Mouse (Mus musculus) bone marrow, adult 2 months (tissue): ENCODE measurements at regions not wholly inside any gene's neighbourhood (a gene's known extent, or its start where the extent isn't known, plus 50 kb on each side); places are given as distances from the start of the nearest gene placed in this dataset.

Source experiments
- H3K27ac ChIP-seq: fragments of 200-500 bp; 2 replicates; pipeline ENCODE4 v1.5.1; 2012; ENCODE audit warnings: low read depth, mild to moderate bottlenecking, control low read depth, inconsistent platforms, low read length; ENCODE audit not compliant: control insufficient read depth, poor library complexity, insufficient read depth
- H3K4me1 ChIP-seq: fragments of 200-500 bp; 2 replicates; pipeline ENCODE4 v1.6.1; 2011; ENCODE audit warnings: low read length; ENCODE audit not compliant: control insufficient read depth, insufficient read depth
- H3K4me3 ChIP-seq: fragments of 200-500 bp; replicated peaks from 2 replicates; pipeline ENCODE3; 2011; ENCODE audit warnings: mild to moderate bottlenecking, low read depth, low read length, control low read depth; ENCODE audit not compliant: control insufficient read depth
- CTCF ChIP-seq: fragments of 200-500 bp; IDR thresholded peaks from 2 replicates; pipeline ENCODE4 v1.5.1; 2011; ENCODE audit warnings: low read length, control low read depth; ENCODE audit not compliant: control insufficient read depth, insufficient read depth
- POLR2A ChIP-seq: fragments of 200-500 bp; IDR thresholded peaks from 2 replicates; pipeline ENCODE4 v1.6.1; 2011; ENCODE audit warnings: low read depth, mild to moderate bottlenecking, control low read depth, low read length, borderline replicate concordance; ENCODE audit not compliant: control insufficient read depth
- WGBS: fragments of 180-500 bp; shearing (Covaris S2); methylation state at CpG from one replicate; pipeline ENCODE4 v1.1.7; 2018; 5-methylcytosine and 5-hydroxymethylcytosine counted together

GRCm38 (mm10) chr2:106504933-106505420 is 188.1 kb upstream of the Mpped2 start:
- no peak overlapping the region for H3K4me3 ChIP-seq
- H3K4me1 ChIP-seq, result no peaks in the 10 kb centered on the region
- 72% methylated on average over 1 of the region's 1 CpGs for WGBS
- no peak overlapping the region for H3K27ac ChIP-seq
- TF ChIP-seq CTCF, result no peak
- no peak for TF ChIP-seq POLR2A

- TF ChIP-seq CTCF, result no peak
- TF ChIP-seq POLR2A, result no peak
- no peaks in the 10 kb centered on the region for H3K4me1 ChIP-seq
Measured at GRCm38 (mm10) chr2:106511889-106512288, 181.2 kb upstream of the Mpped2 start.

GRCm38 (mm10) chr2:106512338-106513024 is 180.6 kb upstream of the Mpped2 start:
- Histone ChIP-seq H3K27ac (no peak overlapping the region), H3K4me3 (no peak overlapping the region), H3K4me1 (no peaks in the 10 kb centered on the region)
- 64% methylated on average over 14 of the region's 14 CpGs for WGBS
- TF ChIP-seq POLR2A (no peak), CTCF (no peak)

More at GRCm38 (mm10) chr2:106511889-106512288, 181.2 kb upstream of the Mpped2 start:
- Histone ChIP-seq H3K4me3 (no peak overlapping the region), H3K27ac (no peak overlapping the region)
- WGBS, result 68% methylated on average over 9 of the region's 9 CpGs

GRCm38 (mm10) chr2:106513025-106513386 is 180.1 kb upstream of the Mpped2 start:
- WGBS, result 64% methylated on average over 5 of the region's 5 CpGs
- TF ChIP-seq CTCF, result no peak
- no peak for TF ChIP-seq POLR2A
- H3K4me3 ChIP-seq, result no peak overlapping the region
- H3K4me1 ChIP-seq, result no peaks in the 10 kb centered on the region
- no peak overlapping the region for H3K27ac ChIP-seq

- H3K4me1 ChIP-seq, result no peaks in the 10 kb centered on the region
- no peak for TF ChIP-seq CTCF
- H3K4me3 ChIP-seq, result no peak overlapping the region
- 76% methylated on average over 5 of the region's 5 CpGs for WGBS
- H3K27ac ChIP-seq, result no peak overlapping the region
Measured at GRCm38 (mm10) chr2:106517224-106517623, 175.8 kb upstream of the Mpped2 start.

- H3K4me1 ChIP-seq, result no peaks in the 10 kb centered on the region
- no peak overlapping the region for H3K27ac ChIP-seq
- no peak overlapping the region for H3K4me3 ChIP-seq
- TF ChIP-seq CTCF, result no peak
- no peak for TF ChIP-seq POLR2A
- WGBS, result 86% methylated on average over 3 of the region's 3 CpGs
Measured at GRCm38 (mm10) chr2:106522961-106523360, 170.1 kb upstream of the Mpped2 start.

- Histone ChIP-seq H3K27ac (no peak overlapping the region), H3K4me3 (no peak overlapping the region), H3K4me1 (no peaks in the 10 kb centered on the region)
- WGBS, result 51% methylated on average over 2 of the region's 2 CpGs
- TF ChIP-seq CTCF, result no peak
- no peak for TF ChIP-seq POLR2A
Measured at GRCm38 (mm10) chr2:106527008-106527407, 166.1 kb upstream of the Mpped2 start.

- Histone ChIP-seq H3K4me3 (no peak overlapping the region), H3K4me1 (no peaks in the 10 kb centered on the region), H3K27ac (no peak overlapping the region)
- TF ChIP-seq POLR2A, result no peak
- no peak for TF ChIP-seq CTCF
- WGBS, result 71% methylated on average over 5 of the region's 5 CpGs
Measured at GRCm38 (mm10) chr2:106529247-106529646, 163.8 kb upstream of the Mpped2 start.

GRCm38 (mm10) chr2:106529746-106530145 is 163.3 kb upstream of the Mpped2 start:
- H3K4me3 ChIP-seq, result no peak overlapping the region
- H3K4me1 ChIP-seq, result no peaks in the 10 kb centered on the region
- TF ChIP-seq CTCF (no peak), POLR2A (no peak)
- WGBS, result 45% methylated on average over 2 of the region's 2 CpGs
- no peak overlapping the region for H3K27ac ChIP-seq
